Mouse (Mus musculus) G1E (cell line): ENCODE measurements around the gene Srp54a. TPM values are rescaled to one million over a fixed set of nuclear protein-coding genes. Genes with fewer than 3 reads are reported as not detected.
A peak's percentile ranks its signal among the peaks of the same experiment; 100 is the strongest.

ENCODE experiments used
- ATAC-seq: 2 replicates; pipeline ENCODE4 v1.8.0; 2016; ENCODE audit warnings: mild to moderate bottlenecking; ENCODE audit not compliant: insufficient number of reproducible peaks, poor library complexity, low FRiP score, severe bottlenecking; ENCODE audit errors: extremely low read depth
- DNase-seq: peaks from one replicate; pipeline ENCODE4 v3.0.0; 2012; ENCODE audit warnings: low spot score
- H3K27me3 ChIP-seq: 2 replicates; pipeline ENCODE4 v1.6.1; 2012; ENCODE audit warnings: mild to moderate bottlenecking, low read length, inconsistent platforms; ENCODE audit not compliant: insufficient read depth
- H3K36me3 ChIP-seq: replicated peaks from 2 replicates; pipeline ENCODE3; 2012; ENCODE audit warnings: mild to moderate bottlenecking, inconsistent platforms
- H3K4me1 ChIP-seq: 2 replicates; pipeline ENCODE4 v1.6.1; 2012; ENCODE audit warnings: low read depth, low read length, inconsistent platforms, mixed read lengths; ENCODE audit not compliant: insufficient read depth
- H3K4me3 ChIP-seq: 2 replicates; pipeline ENCODE4 v1.5.1; 2012; ENCODE audit warnings: low read depth, mild to moderate bottlenecking, inconsistent platforms, low read length, moderate library complexity, mixed read lengths
- H3K9me3 ChIP-seq: replicated peaks from 2 replicates; pipeline ENCODE4 v1.6.1; 2012; ENCODE audit warnings: inconsistent platforms
- CTCF ChIP-seq: IDR thresholded peaks from 2 replicates; pipeline ENCODE4 v1.5.1; 2012; ENCODE audit warnings: low read depth, low read length, inconsistent platforms, mixed read lengths
- GATA1 ChIP-seq: IDR thresholded peaks from 2 replicates; pipeline ENCODE4 v1.6.1; 2012; ENCODE audit warnings: borderline replicate concordance, low read length, inconsistent platforms, mixed read lengths
- GATA2 ChIP-seq: IDR thresholded peaks from 2 replicates; pipeline ENCODE4 v1.6.1; 2012; ENCODE audit warnings: low read depth, low read length, inconsistent platforms, borderline replicate concordance
- POLR2AphosphoS5 ChIP-seq: IDR thresholded peaks from 2 replicates; pipeline ENCODE4 v1.6.1; 2012; ENCODE audit warnings: low read depth, low read length, inconsistent platforms; ENCODE audit not compliant: insufficient replicate concordance
- TAL1 ChIP-seq: conservative IDR thresholded peaks from 2 replicates; pipeline ENCODE4 v1.6.1; 2012; ENCODE audit warnings: low read depth, low read length, inconsistent platforms, mixed read lengths
- polyA plus RNA-seq: library from polyadenylated mRNA; stranded (reverse); fragments of >175 nt; gene quantifications from 2 replicates; pipeline ENCODE4 v1.2.3, GENCODE M21; 2012
- total RNA-seq, 2 experiments: library from RNA; stranded (forward) in 1 of 2; stranded (reverse) in 1 of 2; fragments of 200-1000 nt in 1 of 2; fragments of >200 nt in 1 of 2; fragmentation: Nextera tagmentation in 1 of 2; gene quantifications; 2 replicates each; pipeline ENCODE4 v1.2.3; 2014 to 2017

Srp54a gene
- total and polyA plus RNA-seq, 3 experiments = 70.2 to 303 (median 299) TPM

GRCm38 (mm10) chr12:55056703-55057102 lies 23.4 kb upstream of the Srp54a start:
- DNase-seq (no peak), ATAC-seq (no peak)
- no peaks in the 10 kb centered on the region for H3K27me3 ChIP-seq
- H3K4me3 ChIP-seq = no peak overlapping the region
- H3K9me3 ChIP-seq = no peaks in the 10 kb centered on the region
- TF ChIP-seq GATA2 = no peak
- no peak for TF ChIP-seq CTCF
- no peak for TF ChIP-seq POLR2AphosphoS5
- TF ChIP-seq GATA1 = no peak
- no peak for TF ChIP-seq TAL1
- H3K4me1 ChIP-seq = peaks cover 87% of the 10 kb centered on the region
- peaks cover 63% of the 10 kb centered on the region for H3K36me3 ChIP-seq

GRCm38 (mm10) chr12:55058865-55059615 lies 21.0 kb upstream of the Srp54a start:
- Histone ChIP-seq H3K27me3 (no peaks in the 10 kb centered on the region), H3K4me3 (no peak overlapping the region), H3K36me3 (peaks cover 68% of the 10 kb centered on the region), H3K4me1 (peaks cover 81% of the 10 kb centered on the region), H3K9me3 (no peaks in the 10 kb centered on the region)
- TF ChIP-seq TAL1 (peak; percentile 60), POLR2AphosphoS5 (no peak)
- DNase-seq (no peak), ATAC-seq (0 out of 2 replicates have a peak, but pooled peaks have one; percentile 2)

- ATAC-seq (peak; percentile 32; the same call in 1 of the 2 replicates), DNase-seq (no peak)
- Histone ChIP-seq H3K4me3 (peak overlapping the region; percentile 11; the same call in 1 of the 2 replicates), H3K9me3 (no peaks in the 10 kb centered on the region), H3K4me1 (peaks cover 76% of the 10 kb centered on the region), H3K36me3 (peaks cover 66% of the 10 kb centered on the region), H3K27me3 (no peaks in the 10 kb centered on the region)
- TF ChIP-seq TAL1 (no peak), GATA1 (no peak), GATA2 (no peak), CTCF (no peak), POLR2AphosphoS5 (no peak)
Measured at GRCm38 (mm10) chr12:55059812-55060211, 20.2 kb upstream of the Srp54a start.

- H3K36me3 ChIP-seq = peaks cover 63% of the 10 kb centered on the region
- DNase-seq (peak; percentile 19), ATAC-seq (peak; percentile 83)
- no peaks in the 10 kb centered on the region for H3K9me3 ChIP-seq
- H3K4me3 ChIP-seq = peak overlapping the region; percentile 11; the same call in 1 of the 2 replicates
- H3K27me3 ChIP-seq = no peaks in the 10 kb centered on the region
- TF ChIP-seq GATA2 (no peak), POLR2AphosphoS5 (no peak), GATA1 (no peak), CTCF (no peak), TAL1 (no peak)
- peaks cover 71% of the 10 kb centered on the region for H3K4me1 ChIP-seq
Measured at GRCm38 (mm10) chr12:55060212-55060898, 19.7 kb upstream of the Srp54a start.

- TF ChIP-seq CTCF (no peak), GATA1 (no peak), TAL1 (no peak), GATA2 (no peak), POLR2AphosphoS5 (no peak)
- Histone ChIP-seq H3K27me3 (no peaks in the 10 kb centered on the region), H3K4me3 (no peak overlapping the region; the same call in 1 of the 2 replicates), H3K9me3 (no peaks in the 10 kb centered on the region), H3K36me3 (peaks cover 62% of the 10 kb centered on the region), H3K4me1 (peaks cover 69% of the 10 kb centered on the region)
- ATAC-seq (no peak), DNase-seq (no peak)
Measured at GRCm38 (mm10) chr12:55061006-55061405, 19.1 kb upstream of the Srp54a start.

GRCm38 (mm10) chr12:55062141-55062540 lies 17.9 kb upstream of the Srp54a start:
- no peaks in the 10 kb centered on the region for H3K27me3 ChIP-seq
- peaks cover 58% of the 10 kb centered on the region for H3K36me3 ChIP-seq
- H3K4me3 ChIP-seq = no peak overlapping the region
- no peaks in the 10 kb centered on the region for H3K9me3 ChIP-seq
- DNase-seq (no peak), ATAC-seq (no peak)
- no peak for TF ChIP-seq GATA2
- no peak for TF ChIP-seq POLR2AphosphoS5
- no peak for TF ChIP-seq CTCF
- no peak for TF ChIP-seq GATA1
- no peak for TF ChIP-seq TAL1
- peaks cover 63% of the 10 kb centered on the region for H3K4me1 ChIP-seq
